Mouse (Mus musculus) bone marrow macrophage, adult 2 months (primary cell): ENCODE measurements around the gene Bbox1. TPM values are rescaled to one million over a fixed set of nuclear protein-coding genes. Genes with fewer than 3 reads are reported as not detected.

Source experiments
- H3K27ac ChIP-seq: 2 replicates; pipeline ENCODE4 v1.5.1; 2012; ENCODE audit warnings: low read depth, low read length; ENCODE audit not compliant: insufficient read depth
- H3K4me1 ChIP-seq: 2 replicates; pipeline ENCODE4 v1.6.1; 2012; ENCODE audit warnings: low read length; ENCODE audit not compliant: control insufficient read depth, insufficient read depth
- H3K4me3 ChIP-seq: 2 replicates; pipeline ENCODE4 v1.5.1; 2012; ENCODE audit warnings: mild to moderate bottlenecking, low read length, moderate library complexity; ENCODE audit not compliant: insufficient read depth
- CTCF ChIP-seq: IDR thresholded peaks from 2 replicates; pipeline ENCODE4 v1.5.1; 2012; ENCODE audit warnings: low read depth, mild to moderate bottlenecking, low read length, moderate library complexity
- POLR2A ChIP-seq: IDR thresholded peaks from 2 replicates; pipeline ENCODE4 v1.6.1; 2012; ENCODE audit warnings: mild to moderate bottlenecking, low read depth, low read length, borderline replicate concordance
- polyA plus RNA-seq: library from polyadenylated mRNA; stranded (reverse); fragments of >200 nt; gene quantifications from 2 replicates; pipeline ENCODE4 v1.2.4, GENCODE M21; 2012; ENCODE audit not compliant: missing spikeins, insufficient read depth, insufficient read length

Gene Bbox1
- polyA plus RNA-seq, 1 experiment: not detected

DNA sequence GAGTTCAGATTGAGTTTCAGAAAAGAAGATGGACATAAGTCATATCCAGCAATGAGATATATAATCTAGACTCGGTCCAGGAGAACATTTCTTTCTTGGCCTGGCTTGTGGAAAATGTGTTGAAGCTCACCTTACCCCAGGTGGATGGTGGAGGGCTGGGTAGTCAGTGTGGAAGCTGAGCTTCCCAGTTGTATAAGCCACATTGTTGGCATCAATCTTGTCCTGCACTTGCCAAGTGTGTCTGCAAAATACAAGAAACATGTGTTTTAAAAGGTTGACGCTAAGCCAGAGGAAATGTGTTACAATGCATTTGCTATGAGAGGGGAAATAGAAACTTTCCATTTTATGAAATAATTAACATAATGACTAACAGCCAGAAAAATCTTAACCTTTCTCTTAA lies 38.9 kb downstream of the Bbox1 start:
- Histone ChIP-seq H3K4me3 (no peak overlapping the region), H3K27ac (no peak overlapping the region), H3K4me1 (no peaks in the 10 kb centered on the region)
- TF ChIP-seq POLR2A (no peak), CTCF (no peak)

DNA sequence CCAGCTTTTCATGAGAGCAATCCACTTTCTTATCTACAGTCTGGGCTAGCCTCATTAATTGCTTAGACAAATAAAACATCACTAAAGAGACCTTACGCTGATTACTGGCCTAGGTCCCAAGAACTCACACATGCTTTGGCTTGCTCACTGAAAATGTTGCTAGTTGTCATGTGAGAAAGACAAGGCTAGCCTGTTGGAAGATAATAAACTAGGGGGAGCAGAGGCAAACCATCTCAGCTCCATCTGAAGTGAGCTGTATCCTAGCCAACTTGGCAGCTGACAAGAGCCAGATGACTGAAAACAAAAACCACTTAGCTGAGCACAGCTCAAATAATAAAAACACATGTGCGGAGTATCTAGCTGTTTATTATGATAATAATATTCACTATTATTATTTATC lies 40.2 kb downstream of the Bbox1 start:
- no peak overlapping the region for H3K4me3 ChIP-seq
- no peak overlapping the region for H3K27ac ChIP-seq
- TF ChIP-seq CTCF (no peak), POLR2A (no peak)
- H3K4me1 ChIP-seq: no peaks in the 10 kb centered on the region

DNA sequence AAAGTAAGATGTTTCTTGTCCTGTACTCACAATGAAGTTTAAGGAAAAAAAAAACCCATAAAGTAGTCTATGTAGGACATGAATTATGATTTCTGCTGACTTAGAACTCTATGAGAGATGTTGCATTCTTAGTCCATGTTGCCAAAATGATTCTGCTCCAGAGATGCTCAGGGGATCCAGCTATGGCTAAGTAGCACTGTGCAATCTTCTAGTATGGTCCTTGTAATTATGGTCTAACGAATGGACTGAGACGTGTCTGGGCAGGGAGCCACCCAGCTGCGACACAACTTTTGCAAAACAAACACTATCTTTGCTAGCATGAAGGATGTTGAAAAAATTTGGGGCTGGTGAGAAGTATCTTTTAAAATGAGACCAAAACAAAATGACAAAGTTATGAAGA lies 45.1 kb downstream of the Bbox1 start:
- no peak overlapping the region for H3K27ac ChIP-seq
- no peak overlapping the region for H3K4me3 ChIP-seq
- TF ChIP-seq CTCF (no peak), POLR2A (no peak)
- H3K4me1 ChIP-seq: no peaks in the 10 kb centered on the region

DNA sequence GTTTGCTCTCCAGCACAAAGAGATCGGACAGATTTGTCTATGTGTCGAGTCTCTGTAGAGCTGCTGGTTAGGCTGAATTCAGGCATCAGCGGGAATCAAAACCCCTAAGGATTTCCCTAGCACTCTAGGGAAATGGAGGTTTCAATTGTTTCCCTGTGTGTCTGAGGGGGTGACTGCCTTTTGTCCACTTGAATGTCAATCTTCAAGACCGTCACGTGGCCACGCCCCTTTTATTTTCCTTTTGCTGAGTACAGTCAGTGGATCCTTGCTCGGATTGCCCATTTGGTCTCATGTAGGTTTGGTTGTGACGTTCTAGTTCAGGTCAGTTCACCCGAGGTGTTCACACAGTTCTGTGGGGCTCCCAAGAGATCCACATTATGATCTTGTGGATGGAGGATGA lies 82.1 kb downstream of the Bbox1 start:
- no peak overlapping the region for H3K27ac ChIP-seq

DNA sequence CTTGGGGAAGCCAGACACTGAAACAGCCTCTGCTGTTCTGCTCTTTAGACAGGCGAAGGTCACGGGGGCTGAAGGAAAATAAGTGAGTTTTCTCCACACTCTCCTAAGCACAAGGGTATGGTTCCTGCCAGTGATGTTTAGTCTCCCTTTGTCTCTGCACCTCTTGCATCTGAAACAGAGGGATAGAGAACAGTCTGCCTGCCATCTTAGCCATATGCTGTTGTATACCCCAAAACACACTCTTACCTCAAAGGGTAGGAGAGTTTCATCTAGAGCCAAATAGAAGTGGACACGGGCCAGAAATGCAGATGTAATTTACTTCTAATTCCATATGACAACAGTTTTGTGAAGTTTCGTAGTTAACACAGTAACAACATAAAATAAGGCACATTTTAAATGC lies 83.6 kb downstream of the Bbox1 start:
- no peak overlapping the region for H3K4me3 ChIP-seq
- peaks cover 3% of the 10 kb centered on the region; the same call in 1 of the 2 replicates for H3K4me1 ChIP-seq
- H3K27ac ChIP-seq: no peak overlapping the region
- no peak for TF ChIP-seq POLR2A

More for the DNA sequence above, 82.1 kb downstream of the Bbox1 start:
- Histone ChIP-seq H3K4me3 (no peak overlapping the region), H3K4me1 (peaks cover 3% of the 10 kb centered on the region; the same call in 1 of the 2 replicates)
- TF ChIP-seq CTCF (no peak), POLR2A (no peak)

DNA sequence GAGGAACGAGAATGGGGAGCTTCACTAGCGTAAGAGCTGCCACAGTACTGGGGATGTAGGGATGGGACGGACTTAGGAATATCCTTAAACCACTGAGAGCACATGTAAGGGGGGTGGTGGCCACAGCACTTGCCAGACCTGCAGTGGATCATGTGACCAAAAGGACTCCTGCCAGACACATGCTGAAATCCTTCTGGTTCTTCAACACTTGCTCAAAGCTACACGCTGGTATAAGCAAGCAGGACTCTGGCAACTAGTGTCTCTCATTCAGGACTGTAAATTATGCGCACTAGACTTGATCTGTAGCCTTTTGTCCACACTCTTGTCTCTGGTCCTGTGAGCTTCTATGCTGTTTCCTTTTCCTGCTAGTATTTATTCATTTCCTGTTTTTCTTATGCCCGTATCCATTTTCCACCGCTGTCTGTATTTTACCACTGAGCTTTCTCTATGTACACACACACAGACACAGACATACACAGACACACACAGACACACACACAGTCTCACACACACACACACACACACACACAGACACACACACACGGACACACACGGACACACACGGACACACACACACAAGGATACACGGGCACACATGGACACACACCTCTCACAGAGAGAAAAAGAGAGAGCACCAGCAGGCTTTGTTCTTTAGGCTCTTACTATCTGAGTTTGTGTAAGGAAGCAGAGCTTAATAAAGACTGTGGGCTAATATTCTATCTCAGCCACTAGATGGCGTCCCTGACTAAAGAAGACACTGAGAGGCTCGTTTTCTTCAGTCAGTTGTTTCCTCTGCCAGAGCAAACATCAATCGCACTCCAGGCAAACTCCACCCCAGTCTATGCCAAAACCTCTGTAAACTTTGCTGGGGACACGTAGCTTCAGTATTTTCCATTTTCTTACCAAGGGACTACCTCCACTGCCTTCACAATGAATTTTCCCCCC lies 84.9 kb downstream of the Bbox1 start:
- Histone ChIP-seq H3K27ac (no peak overlapping the region), H3K4me3 (peak overlapping the region; percentile 38), H3K4me1 (peaks cover 3% of the 10 kb centered on the region; the same call in 1 of the 2 replicates)
- TF ChIP-seq CTCF (no peak), POLR2A (no peak)

DNA sequence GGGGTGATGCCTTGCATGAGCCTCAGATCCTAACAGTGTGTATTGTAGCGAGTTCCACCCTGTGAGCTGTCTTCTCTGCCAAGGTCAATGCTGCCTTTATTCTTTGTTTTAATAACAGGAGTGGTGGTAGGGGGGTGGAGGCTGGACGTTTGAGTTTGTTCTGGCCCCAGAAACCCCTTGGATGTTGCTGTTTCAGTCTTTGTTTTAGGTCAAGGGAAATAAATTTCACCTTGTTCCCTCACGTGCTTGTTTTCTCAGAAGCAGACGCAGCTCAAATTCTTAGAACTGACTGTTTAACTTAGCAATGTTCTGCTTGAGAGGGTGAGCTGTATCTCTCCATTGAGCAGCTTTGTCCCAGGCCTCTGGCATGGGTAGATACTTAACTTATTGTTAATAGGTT lies 87.9 kb downstream of the Bbox1 start:
- no peak for TF ChIP-seq CTCF
- no peak for TF ChIP-seq POLR2A
- no peak overlapping the region for H3K4me3 ChIP-seq
- no peak overlapping the region for H3K27ac ChIP-seq
- peaks cover 3% of the 10 kb centered on the region; the same call in 1 of the 2 replicates for H3K4me1 ChIP-seq

DNA sequence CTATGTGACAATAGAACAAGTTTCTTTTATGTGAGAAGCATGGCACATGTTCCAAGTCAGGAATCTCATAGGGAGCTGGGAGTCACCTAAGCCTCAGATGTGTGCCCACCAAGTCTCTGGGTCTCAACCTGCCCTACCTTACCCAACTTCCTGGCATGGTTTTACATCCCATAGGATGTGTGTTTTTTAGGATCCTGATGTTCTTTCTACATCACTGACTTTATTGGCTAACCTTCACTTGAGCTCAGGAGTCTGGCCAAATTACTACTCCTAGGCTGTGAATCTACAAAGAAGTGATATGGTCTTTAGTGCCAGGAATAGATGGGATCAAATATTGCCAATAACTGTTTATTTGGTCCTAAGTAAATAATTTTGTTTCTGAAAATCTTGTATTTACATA lies 88.4 kb downstream of the Bbox1 start:
- Histone ChIP-seq H3K27ac (no peak overlapping the region), H3K4me1 (peaks cover 3% of the 10 kb centered on the region; the same call in 1 of the 2 replicates), H3K4me3 (no peak overlapping the region)
- TF ChIP-seq CTCF (no peak), POLR2A (no peak)

DNA sequence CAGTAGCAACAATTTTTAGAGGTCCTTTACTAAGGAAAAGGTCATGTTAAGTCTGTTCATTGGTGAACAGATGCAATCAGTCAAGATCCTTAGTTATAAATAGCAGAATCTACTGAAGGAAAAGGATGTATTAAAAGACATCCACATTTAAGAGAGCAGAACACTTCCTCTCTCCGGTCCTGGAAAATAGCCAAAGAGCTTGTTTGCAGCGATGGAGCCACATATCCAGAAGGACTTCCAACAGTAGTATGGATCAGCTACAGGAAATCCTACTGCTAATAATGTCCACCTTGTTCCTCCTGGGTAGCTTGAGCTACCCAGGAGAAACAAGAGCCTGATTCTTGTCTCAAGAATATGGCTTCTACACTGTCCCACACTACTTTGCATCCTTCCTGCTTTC lies 91.6 kb downstream of the Bbox1 start:
- H3K27ac ChIP-seq: no peak overlapping the region
- TF ChIP-seq CTCF: no peak
- no peak for TF ChIP-seq POLR2A
- H3K4me3 ChIP-seq: no peak overlapping the region
- H3K4me1 ChIP-seq: no peaks in the 10 kb centered on the region

DNA sequence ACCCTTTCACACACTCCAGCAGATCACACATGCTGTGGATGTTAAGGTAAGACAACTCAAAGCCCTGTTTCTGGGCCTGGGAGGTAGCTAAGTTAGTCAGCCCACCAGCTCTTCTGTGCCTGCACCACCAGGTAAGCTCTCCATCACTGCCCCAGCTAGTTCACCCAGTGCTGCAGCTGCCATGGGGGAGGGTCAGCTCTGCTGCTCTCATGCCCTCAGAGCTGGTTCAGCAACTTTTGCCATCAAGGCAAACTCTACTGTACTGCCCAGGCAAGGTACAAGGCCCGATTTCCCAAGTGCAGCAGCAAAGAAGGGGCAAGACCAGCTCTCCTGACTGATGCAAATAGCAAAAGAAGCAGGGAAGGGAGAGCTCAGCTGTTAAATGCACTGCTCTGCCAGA lies 93.9 kb downstream of the Bbox1 start:
- TF ChIP-seq POLR2A (no peak), CTCF (no peak)
- Histone ChIP-seq H3K4me1 (no peaks in the 10 kb centered on the region), H3K4me3 (no peak overlapping the region), H3K27ac (no peak overlapping the region)
